Mouse (Mus musculus) forebrain, embryonic 14.5 days (tissue): ENCODE measurements around the gene Cyp4f39. TPM values are rescaled to one million over a fixed set of nuclear protein-coding genes. Genes with fewer than 3 reads are reported as not detected.
A peak's percentile ranks its signal among the peaks of the same experiment; 100 is the strongest.
"Not testable (repeated sequence)": the region's sequence is repeated elsewhere in the genome, so short reads cannot be mapped to it uniquely, and the experiment has no call there.

Source experiments
- ATAC-seq: fragments of 200-750 bp; cut with Nextera tagmentation; 2 replicates; pipeline ENCODE4 v1.8.0; 2017; ENCODE audit warnings: mild to moderate bottlenecking, moderate library complexity
- DNase-seq: peaks from one replicate; pipeline ENCODE4 v3.0.0-alpha.2; 2015; ENCODE audit warnings: low spot score
- H3K27ac ChIP-seq: fragments of 300-500 bp; sonication (generic); 2 replicates; pipeline ENCODE4 v1.5.1; 2014; ENCODE audit warnings: low read depth, mild to moderate bottlenecking, control low read depth, low read length, moderate library complexity
- H3K27me3 ChIP-seq: fragments of 300-500 bp; sonication (generic); replicated peaks from 2 replicates; pipeline ENCODE4 v1.6.1; 2014; ENCODE audit warnings: low read length, control low read depth, mixed read lengths; ENCODE audit not compliant: control insufficient read depth, insufficient read depth
- H3K36me3 ChIP-seq: fragments of 300-500 bp; sonication (generic); 2 replicates; pipeline ENCODE4 v1.6.1; 2014; ENCODE audit warnings: low read length, control low read depth; ENCODE audit not compliant: control insufficient read depth, insufficient read depth
- H3K4me1 ChIP-seq: fragments of 300-500 bp; sonication (generic); 2 replicates; pipeline ENCODE4 v1.6.1; 2014; ENCODE audit warnings: antibody characterized with exemption, low read length, control low read depth; ENCODE audit not compliant: control insufficient read depth, insufficient read depth
- H3K4me2 ChIP-seq: fragments of 300-500 bp; sonication (generic); 2 replicates; pipeline ENCODE4 v1.6.1; 2014; ENCODE audit warnings: mild to moderate bottlenecking, control low read depth, low read length
- H3K4me3 ChIP-seq: fragments of 300-500 bp; sonication (generic); 2 replicates; pipeline ENCODE4 v1.5.1; 2014; ENCODE audit warnings: low read depth, low read length, control low read depth
- H3K9ac ChIP-seq: fragments of 300-500 bp; sonication (generic); 2 replicates; pipeline ENCODE4 v1.6.1; 2014; ENCODE audit warnings: mild to moderate bottlenecking, low read length, control low read depth, moderate library complexity
- H3K9me3 ChIP-seq: fragments of 300-500 bp; sonication (generic); replicated peaks from 2 replicates; pipeline ENCODE4 v1.6.1; 2016; ENCODE audit warnings: low read length, control low read depth, mixed read lengths; ENCODE audit not compliant: control insufficient read depth
- WGBS: fragments of 180-500 bp; shearing (Covaris S2); extraction: QIAGEN DNeasy Blood & Tissue Kit; methylation state at CpG from one replicate; pipeline ENCODE4 v1.1.7; 2014; 5-methylcytosine and 5-hydroxymethylcytosine counted together
- polyA plus RNA-seq: library from polyadenylated mRNA; unstranded; fragments of >200 nt; fragmentation: Nextera tagmentation; extraction: Ambion mirVana; gene quantifications from 2 replicates; pipeline ENCODE4 v1.2.1, GENCODE M21; 2014

Gene Cyp4f39
- polyA plus RNA-seq, 1 experiment from 2014 or later = 0.33 TPM

- Histone ChIP-seq H3K27me3 (no peaks in the 10 kb centered on the region), H3K27ac (peak within 1 kb of the TSS; percentile 68), H3K36me3 (no peaks in the 10 kb centered on the region), H3K4me3 (peak within 1 kb of the TSS; percentile 43), H3K4me1 (peaks cover 5% of the 10 kb centered on the region), H3K4me2 (peak within 1 kb of the TSS; percentile 83), H3K9ac (peak within 1 kb of the TSS; percentile 67), H3K9me3 (no peaks in the 10 kb centered on the region)
- under 1% methylated on average over 30 of the region's 30 CpGs for WGBS
- peak; percentile 69 for DNase-seq
- ATAC-seq = peak; percentile 92
Measured at GRCm38 (mm10) chr17:32505851-32506728, 53.6 kb downstream of the Cyp4f39 start, which contains the start of gene Cyp4f17. TSS of gene Cyp4f17 (plus strand) at chr17:32506050.

- H3K27ac ChIP-seq = peak overlapping the region; percentile 58
- 38% methylated on average over 9 of the region's 9 CpGs for WGBS
- H3K36me3 ChIP-seq = no peaks in the 10 kb centered on the region
- H3K27me3 ChIP-seq = no peaks in the 10 kb centered on the region
- peaks cover 5% of the 10 kb centered on the region for H3K4me1 ChIP-seq
- H3K9ac ChIP-seq = peak overlapping the region; percentile 67
- peak; percentile 33 for ATAC-seq
- H3K4me3 ChIP-seq = peak overlapping the region; percentile 43
- peak overlapping the region; percentile 83 for H3K4me2 ChIP-seq
- DNase-seq = no peak
- no peaks in the 10 kb centered on the region for H3K9me3 ChIP-seq
Measured at GRCm38 (mm10) chr17:32506729-32507245, 54.3 kb downstream of the Cyp4f39 start.

GRCm38 (mm10) chr17:32516126-32516525, 63.6 kb downstream of the Cyp4f39 start:
- no peaks in the 10 kb centered on the region for H3K4me1 ChIP-seq
- 51% methylated on average over 5 of the region's 5 CpGs for WGBS
- H3K9ac ChIP-seq = no peak overlapping the region
- no peak overlapping the region for H3K4me3 ChIP-seq
- H3K36me3 ChIP-seq = no peaks in the 10 kb centered on the region
- DNase-seq (no peak), ATAC-seq (no peak)
- H3K9me3 ChIP-seq = no peaks in the 10 kb centered on the region
- H3K27me3 ChIP-seq = no peaks in the 10 kb centered on the region
- no peak overlapping the region for H3K27ac ChIP-seq
- H3K4me2 ChIP-seq = no peak overlapping the region

GRCm38 (mm10) chr17:32521981-32522380, 69.5 kb downstream of the Cyp4f39 start:
- H3K4me3 ChIP-seq = no peak overlapping the region
- no peak for ATAC-seq
- DNase-seq = no peak
- no peak overlapping the region for H3K4me2 ChIP-seq
- 89% methylated on average over 5 of the region's 5 CpGs for WGBS
- H3K27me3 ChIP-seq = no peaks in the 10 kb centered on the region
- H3K36me3 ChIP-seq = 0 out of 2 replicates have a peak, but pooled peaks cover 5% of the 10 kb centered on the region
- H3K4me1 ChIP-seq = no peaks in the 10 kb centered on the region
- H3K9ac ChIP-seq = no peak overlapping the region
- no peak overlapping the region for H3K27ac ChIP-seq
- no peaks in the 10 kb centered on the region for H3K9me3 ChIP-seq

GRCm38 (mm10) chr17:32522386-32522785, 69.9 kb downstream of the Cyp4f39 start:
- H3K36me3 ChIP-seq = 0 out of 2 replicates have a peak, but pooled peaks cover 5% of the 10 kb centered on the region
- H3K9me3 ChIP-seq = no peaks in the 10 kb centered on the region
- 83% methylated on average over 4 of the region's 4 CpGs for WGBS
- H3K4me1 ChIP-seq = no peaks in the 10 kb centered on the region
- H3K9ac ChIP-seq = no peak overlapping the region
- no peaks in the 10 kb centered on the region for H3K27me3 ChIP-seq
- DNase-seq (no peak), ATAC-seq (no peak)
- H3K27ac ChIP-seq = no peak overlapping the region
- no peak overlapping the region for H3K4me2 ChIP-seq
- H3K4me3 ChIP-seq = no peak overlapping the region

GRCm38 (mm10) chr17:32522816-32523215, 70.3 kb downstream of the Cyp4f39 start:
- Histone ChIP-seq H3K27ac (no peak overlapping the region), H3K4me2 (no peak overlapping the region), H3K9me3 (no peaks in the 10 kb centered on the region), H3K36me3 (0 out of 2 replicates have a peak, but pooled peaks cover 5% of the 10 kb centered on the region), H3K4me3 (no peak overlapping the region), H3K27me3 (no peaks in the 10 kb centered on the region), H3K4me1 (no peaks in the 10 kb centered on the region), H3K9ac (no peak overlapping the region)
- DNase-seq (no peak), ATAC-seq (no peak)
- WGBS = 91% methylated on average over 5 of the region's 5 CpGs

- no peak for ATAC-seq
- H3K4me2 ChIP-seq = no peak overlapping the region
- WGBS = 93% methylated on average over 11 of the region's 11 CpGs
Measured at GRCm38 (mm10) chr17:32523895-32524294, 71.4 kb downstream of the Cyp4f39 start.

GRCm38 (mm10) chr17:32526341-32526740, 73.8 kb downstream of the Cyp4f39 start:
- not testable (repeated sequence) for H3K9me3 ChIP-seq, H3K27ac ChIP-seq, H3K36me3 ChIP-seq, H3K4me1 ChIP-seq, ATAC-seq, H3K9ac ChIP-seq, H3K27me3 ChIP-seq, H3K4me3 ChIP-seq, DNase-seq, H3K4me2 ChIP-seq
- 84% methylated on average over 1 of the region's 1 CpGs for WGBS

More at GRCm38 (mm10) chr17:32523895-32524294, 71.4 kb downstream of the Cyp4f39 start:
- H3K9ac ChIP-seq = no peak overlapping the region
- H3K4me1 ChIP-seq = no peaks in the 10 kb centered on the region
- no peaks in the 10 kb centered on the region for H3K27me3 ChIP-seq
- H3K4me3 ChIP-seq = no peak overlapping the region
- H3K27ac ChIP-seq = no peak overlapping the region
- peaks cover 5% of the 10 kb centered on the region; the same call in 1 of the 2 replicates for H3K36me3 ChIP-seq
- H3K9me3 ChIP-seq = no peaks in the 10 kb centered on the region
- DNase-seq = no peak

GRCm38 (mm10) chr17:32527748-32528147, 75.2 kb downstream of the Cyp4f39 start:
- Histone ChIP-seq H3K27me3 (no peaks in the 10 kb centered on the region), H3K4me2 (no peak overlapping the region), H3K4me3 (no peak overlapping the region), H3K27ac (no peak overlapping the region), H3K36me3 (peaks cover 5% of the 10 kb centered on the region; the same call in 1 of the 2 replicates), H3K9me3 (no peaks in the 10 kb centered on the region), H3K9ac (no peak overlapping the region), H3K4me1 (no peaks in the 10 kb centered on the region)
- ATAC-seq (no peak), DNase-seq (no peak)
- 86% methylated on average over 11 of the region's 11 CpGs for WGBS
